Mouse (Mus musculus) forebrain, embryonic 14.5 days (tissue): Measurements from ENCODE around the gene Tspan18. TPM values are rescaled to one million over a fixed set of nuclear protein-coding genes. Genes with fewer than 3 reads are reported as not detected.

Experiments
- ATAC-seq: fragments of 200-750 bp; cut with Nextera tagmentation; 2 replicates; pipeline ENCODE4 v1.8.0; 2017; ENCODE audit warnings: mild to moderate bottlenecking, moderate library complexity
- DNase-seq: peaks from one replicate; pipeline ENCODE4 v3.0.0-alpha.2; 2015; ENCODE audit warnings: low spot score
- H3K27ac ChIP-seq: fragments of 300-500 bp; sonication (generic); 2 replicates; pipeline ENCODE4 v1.5.1; 2014; ENCODE audit warnings: low read depth, mild to moderate bottlenecking, control low read depth, low read length, moderate library complexity
- H3K27me3 ChIP-seq: fragments of 300-500 bp; sonication (generic); replicated peaks from 2 replicates; pipeline ENCODE4 v1.6.1; 2014; ENCODE audit warnings: low read length, control low read depth, mixed read lengths; ENCODE audit not compliant: control insufficient read depth, insufficient read depth
- H3K36me3 ChIP-seq: fragments of 300-500 bp; sonication (generic); 2 replicates; pipeline ENCODE4 v1.6.1; 2014; ENCODE audit warnings: low read length, control low read depth; ENCODE audit not compliant: control insufficient read depth, insufficient read depth
- H3K4me1 ChIP-seq: fragments of 300-500 bp; sonication (generic); 2 replicates; pipeline ENCODE4 v1.6.1; 2014; ENCODE audit warnings: antibody characterized with exemption, low read length, control low read depth; ENCODE audit not compliant: control insufficient read depth, insufficient read depth
- H3K4me2 ChIP-seq: fragments of 300-500 bp; sonication (generic); 2 replicates; pipeline ENCODE4 v1.6.1; 2014; ENCODE audit warnings: mild to moderate bottlenecking, control low read depth, low read length
- H3K4me3 ChIP-seq: fragments of 300-500 bp; sonication (generic); 2 replicates; pipeline ENCODE4 v1.5.1; 2014; ENCODE audit warnings: low read depth, low read length, control low read depth
- H3K9ac ChIP-seq: fragments of 300-500 bp; sonication (generic); 2 replicates; pipeline ENCODE4 v1.6.1; 2014; ENCODE audit warnings: mild to moderate bottlenecking, low read length, control low read depth, moderate library complexity
- H3K9me3 ChIP-seq: fragments of 300-500 bp; sonication (generic); replicated peaks from 2 replicates; pipeline ENCODE4 v1.6.1; 2016; ENCODE audit warnings: low read length, control low read depth, mixed read lengths; ENCODE audit not compliant: control insufficient read depth
- WGBS: fragments of 180-500 bp; shearing (Covaris S2); extraction: QIAGEN DNeasy Blood & Tissue Kit; methylation state at CpG from one replicate; pipeline ENCODE4 v1.1.7; 2014; 5-methylcytosine and 5-hydroxymethylcytosine counted together
- polyA plus RNA-seq: library from polyadenylated mRNA; unstranded; fragments of >200 nt; fragmentation: Nextera tagmentation; extraction: Ambion mirVana; gene quantifications from 2 replicates; pipeline ENCODE4 v1.2.1, GENCODE M21; 2014

Gene Tspan18
- polyA plus RNA-seq, 1 experiment from 2014 or later: 15.6 TPM

DNA sequence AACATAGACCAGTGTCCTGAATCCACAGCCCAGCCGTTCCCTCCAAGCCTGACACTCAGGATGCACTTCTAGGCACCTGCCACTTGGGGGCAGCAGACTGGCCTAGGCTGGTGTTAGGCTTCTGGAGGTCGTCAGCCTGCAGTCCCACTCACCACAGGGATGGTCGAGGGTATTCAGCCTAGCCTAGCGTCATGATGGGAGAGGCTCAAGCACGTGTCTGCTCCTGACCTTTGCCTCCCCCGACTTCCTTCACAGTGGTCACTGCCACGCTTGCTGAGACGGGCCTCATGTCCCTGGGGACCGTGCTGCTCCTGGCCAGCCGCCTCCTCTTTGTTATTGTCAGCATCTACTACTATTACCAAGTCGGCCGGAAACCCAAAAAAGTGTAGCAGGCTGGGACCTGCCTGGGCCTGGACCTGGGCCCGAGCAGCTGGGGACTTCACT lies 134.8 kb downstream of the Tspan18 start:
- Histone ChIP-seq H3K36me3 (peaks cover 68% of the 10 kb centered on the region), H3K9me3 (no peaks in the 10 kb centered on the region), H3K9ac (no peak overlapping the region), H3K4me2 (no peak overlapping the region), H3K27ac (no peak overlapping the region), H3K4me1 (no peaks in the 10 kb centered on the region), H3K27me3 (no peaks in the 10 kb centered on the region), H3K4me3 (no peak overlapping the region)
- DNase-seq (peak; percentile 67), ATAC-seq (peak; percentile 55)
- WGBS: 46% methylated on average over 13 of the region's 13 CpGs

DNA sequence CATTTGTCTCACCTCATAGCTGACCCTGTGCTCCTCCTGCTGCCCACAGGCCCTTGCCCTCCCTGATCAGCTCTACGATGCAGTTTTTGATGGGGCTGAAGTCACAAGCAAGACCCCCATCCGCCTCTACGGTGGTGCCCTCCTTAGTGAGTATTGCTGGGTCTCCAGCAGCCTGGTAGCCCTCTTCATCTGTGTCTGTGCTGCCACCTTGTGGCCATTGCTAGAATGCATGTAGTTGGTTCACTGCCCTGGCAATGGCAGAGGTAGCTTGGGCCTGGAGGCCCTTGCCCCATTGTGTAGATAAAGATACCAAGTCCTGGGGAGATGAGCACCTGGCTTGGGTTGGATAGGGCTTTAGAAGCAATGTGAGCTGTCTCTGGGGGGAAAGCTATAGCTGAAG lies 135.5 kb downstream of the Tspan18 start:
- ATAC-seq: peak; percentile 76
- 29% methylated on average over 3 of the region's 3 CpGs for WGBS
- no peak overlapping the region; the same call in 1 of the 2 replicates for H3K27ac ChIP-seq

DNA sequence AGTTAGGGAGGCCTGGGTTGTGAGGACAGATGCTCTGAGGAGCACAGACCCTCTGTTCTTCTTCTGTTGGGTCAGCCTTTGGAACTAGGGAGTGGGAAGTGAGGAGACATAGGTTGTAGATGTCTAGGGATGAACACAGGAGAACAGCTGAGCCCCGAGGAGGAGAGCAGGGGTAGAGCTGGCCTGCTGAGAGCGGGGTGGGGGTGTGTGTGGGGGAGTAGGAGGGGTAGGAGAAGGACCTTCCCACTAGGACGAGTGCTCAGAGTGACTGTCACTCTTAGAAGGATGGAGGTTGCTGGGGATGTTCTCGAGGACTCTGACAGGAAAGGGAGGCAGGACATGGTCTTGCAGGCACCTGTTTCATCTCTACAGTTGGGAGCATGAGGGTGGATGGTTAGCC lies 140.5 kb downstream of the Tspan18 start:
- H3K9me3 ChIP-seq: no peaks in the 10 kb centered on the region
- no peak overlapping the region for H3K4me2 ChIP-seq
- WGBS: 65% methylated on average over 4 of the region's 4 CpGs
- no peak overlapping the region for H3K4me3 ChIP-seq
- H3K9ac ChIP-seq: no peak overlapping the region
- no peak for DNase-seq
- H3K4me1 ChIP-seq: peaks cover 34% of the 10 kb centered on the region
- no peak overlapping the region for H3K27ac ChIP-seq
- ATAC-seq: no peak
- no peaks in the 10 kb centered on the region for H3K27me3 ChIP-seq
- H3K36me3 ChIP-seq: peaks cover 19% of the 10 kb centered on the region

More for the DNA sequence above, 135.5 kb downstream of the Tspan18 start:
- DNase-seq: peak; percentile 93
- H3K4me3 ChIP-seq: no peak overlapping the region
- H3K4me2 ChIP-seq: no peak overlapping the region
- no peak overlapping the region for H3K9ac ChIP-seq
- H3K36me3 ChIP-seq: peaks cover 60% of the 10 kb centered on the region
- H3K4me1 ChIP-seq: no peaks in the 10 kb centered on the region
- H3K9me3 ChIP-seq: no peaks in the 10 kb centered on the region
- no peaks in the 10 kb centered on the region for H3K27me3 ChIP-seq

DNA sequence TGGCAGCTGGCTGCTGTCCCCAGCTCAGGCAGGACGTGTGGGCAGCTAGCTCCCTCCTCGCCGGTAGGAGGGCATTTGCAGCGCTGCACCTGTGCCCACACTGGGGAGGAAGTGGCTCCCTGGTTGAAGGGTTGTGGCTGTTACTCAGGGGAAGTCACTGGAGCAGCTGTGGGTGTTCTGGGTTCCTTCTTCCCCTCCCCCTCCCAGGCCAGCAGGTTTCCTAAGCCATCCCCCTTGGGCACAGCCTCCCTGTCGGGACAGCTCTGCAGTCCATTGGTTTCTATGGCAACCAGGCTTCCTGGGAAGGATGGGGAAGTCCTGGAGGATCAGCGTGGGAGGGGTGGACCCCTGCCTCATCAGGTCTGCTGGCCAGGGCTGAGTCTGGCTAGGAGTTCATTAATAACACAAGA lies 141.6 kb downstream of the Tspan18 start:
- Histone ChIP-seq H3K4me1 (peaks cover 34% of the 10 kb centered on the region), H3K4me2 (peak overlapping the region; percentile 81), H3K4me3 (no peak overlapping the region), H3K9ac (peak overlapping the region; percentile 36; the same call in 1 of the 2 replicates), H3K27me3 (no peaks in the 10 kb centered on the region), H3K36me3 (peaks cover 11% of the 10 kb centered on the region), H3K27ac (no peak overlapping the region), H3K9me3 (no peaks in the 10 kb centered on the region)
- peak; percentile 8; the same call in 1 of the 2 replicates for ATAC-seq
- DNase-seq: peak; percentile 61
- WGBS: 6% methylated on average over 6 of the region's 6 CpGs

DNA sequence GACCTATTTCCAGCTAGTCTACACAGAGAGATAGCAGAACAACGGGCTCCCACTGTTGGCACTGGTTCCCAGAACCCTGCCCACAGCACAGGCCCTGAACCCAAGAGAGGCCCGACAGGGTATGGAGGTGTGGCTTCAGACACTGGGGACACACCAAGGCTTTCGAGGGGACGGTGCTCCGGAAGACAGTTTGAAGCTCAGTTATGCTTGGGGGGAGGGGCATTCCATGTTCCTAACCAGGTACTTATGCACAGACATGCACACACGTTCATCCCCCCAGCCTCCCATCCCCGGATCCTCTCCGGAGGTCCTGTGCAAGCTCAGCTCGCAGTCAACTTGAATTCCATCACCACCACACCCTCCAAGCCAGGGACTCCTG lies 142.1 kb downstream of the Tspan18 start:
- H3K9ac ChIP-seq: peak overlapping the region; percentile 41; the same call in 1 of the 2 replicates
- H3K4me3 ChIP-seq: no peak overlapping the region
- peaks cover 6% of the 10 kb centered on the region; the same call in 1 of the 2 replicates for H3K36me3 ChIP-seq
- H3K4me2 ChIP-seq: peak overlapping the region; percentile 81
- H3K27me3 ChIP-seq: no peaks in the 10 kb centered on the region
- no peaks in the 10 kb centered on the region for H3K9me3 ChIP-seq
- 50% methylated on average over 9 of the region's 9 CpGs for WGBS
- ATAC-seq (no peak), DNase-seq (no peak)
- no peak overlapping the region for H3K27ac ChIP-seq
- peaks cover 34% of the 10 kb centered on the region for H3K4me1 ChIP-seq

DNA sequence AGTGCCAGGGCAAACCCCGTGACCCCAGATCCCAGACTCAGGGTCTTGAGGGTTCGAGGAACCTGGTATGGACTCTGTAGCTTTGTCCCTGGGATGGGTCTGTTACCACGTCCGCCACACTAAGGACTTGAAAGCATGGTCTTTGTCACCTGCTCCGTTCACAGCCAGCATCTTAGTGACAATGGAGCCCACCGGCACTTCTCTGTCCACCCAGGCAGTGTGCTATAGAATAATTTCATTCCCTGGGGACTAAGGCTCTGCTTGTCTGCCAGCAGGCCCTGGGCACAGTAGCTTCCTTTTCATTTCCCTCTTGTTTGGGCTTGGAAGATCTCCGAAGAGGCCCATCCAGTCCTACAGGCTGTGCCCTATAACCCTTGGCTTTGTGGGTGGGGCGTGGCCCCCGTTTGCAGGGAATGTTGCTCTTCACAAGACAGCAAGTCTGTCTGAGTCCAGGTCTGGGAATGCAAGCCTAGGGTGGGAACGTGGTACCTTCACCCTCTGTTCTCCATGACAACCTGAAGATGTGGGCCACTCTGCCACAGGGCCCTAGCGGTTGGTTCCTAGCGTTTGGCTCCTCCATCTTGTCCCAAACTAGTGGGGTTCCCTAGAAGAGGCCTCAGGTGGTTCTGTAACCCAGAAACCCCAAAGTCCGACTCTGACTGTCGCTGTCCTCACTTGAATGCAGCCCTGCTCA lies 142.7 kb downstream of the Tspan18 start:
- H3K27me3 ChIP-seq: no peaks in the 10 kb centered on the region
- H3K4me2 ChIP-seq: peak overlapping the region; percentile 81
- peak overlapping the region; percentile 41 for H3K9ac ChIP-seq
- no peaks in the 10 kb centered on the region for H3K9me3 ChIP-seq
- H3K4me1 ChIP-seq: peaks cover 34% of the 10 kb centered on the region
- H3K27ac ChIP-seq: no peak overlapping the region
- no peak for ATAC-seq
- WGBS: 71% methylated on average over 14 of the region's 14 CpGs
- H3K4me3 ChIP-seq: peak overlapping the region; percentile 0; the same call in 1 of the 2 replicates
- 0 out of 2 replicates have a peak, but pooled peaks cover 4% of the 10 kb centered on the region for H3K36me3 ChIP-seq
- DNase-seq: no peak

DNA sequence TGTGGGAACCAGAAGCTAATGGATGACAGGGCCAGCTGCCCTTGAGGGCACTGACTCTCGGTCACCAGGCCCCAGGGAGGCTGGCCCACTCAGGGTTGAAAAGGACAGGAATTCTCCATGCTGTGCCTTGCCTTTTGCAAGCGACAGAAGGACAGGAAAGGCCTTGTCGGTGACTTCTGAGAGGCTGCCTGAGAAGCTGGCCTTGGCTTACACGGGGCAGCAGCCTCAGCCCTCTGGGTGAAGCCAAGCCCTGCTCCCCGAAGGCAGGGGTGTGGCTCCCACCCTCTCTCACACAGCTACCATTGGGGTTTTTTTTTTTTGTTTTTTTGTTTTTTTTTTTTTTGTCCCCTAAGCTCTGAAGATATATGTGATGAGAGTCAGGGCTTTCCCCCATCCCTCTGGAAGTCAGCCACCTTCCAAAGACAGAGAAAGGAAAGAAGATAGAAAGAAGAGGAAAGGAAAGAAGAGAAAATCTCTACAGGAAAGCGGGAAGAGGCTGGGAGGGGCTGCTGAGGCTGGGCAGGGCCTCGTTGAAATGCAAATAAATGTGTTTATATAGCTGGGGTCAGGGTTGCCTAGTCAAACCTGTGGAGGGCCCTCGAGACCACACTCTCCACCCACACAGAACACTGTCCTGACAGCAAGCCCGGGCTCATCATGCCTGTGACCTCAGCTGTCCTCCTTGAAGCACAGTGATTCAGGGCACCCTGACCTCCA lies 143.4 kb downstream of the Tspan18 start:
- Histone ChIP-seq H3K27me3 (no peaks in the 10 kb centered on the region), H3K9me3 (no peaks in the 10 kb centered on the region), H3K4me3 (peak overlapping the region; percentile 0; the same call in 1 of the 2 replicates), H3K36me3 (0 out of 2 replicates have a peak, but pooled peaks cover 4% of the 10 kb centered on the region), H3K4me1 (peaks cover 34% of the 10 kb centered on the region), H3K9ac (peak overlapping the region; percentile 41), H3K4me2 (peak overlapping the region; percentile 81), H3K27ac (no peak overlapping the region)
- no peak for DNase-seq
- 21% methylated on average over 9 of the region's 9 CpGs for WGBS
- no peak for ATAC-seq

DNA sequence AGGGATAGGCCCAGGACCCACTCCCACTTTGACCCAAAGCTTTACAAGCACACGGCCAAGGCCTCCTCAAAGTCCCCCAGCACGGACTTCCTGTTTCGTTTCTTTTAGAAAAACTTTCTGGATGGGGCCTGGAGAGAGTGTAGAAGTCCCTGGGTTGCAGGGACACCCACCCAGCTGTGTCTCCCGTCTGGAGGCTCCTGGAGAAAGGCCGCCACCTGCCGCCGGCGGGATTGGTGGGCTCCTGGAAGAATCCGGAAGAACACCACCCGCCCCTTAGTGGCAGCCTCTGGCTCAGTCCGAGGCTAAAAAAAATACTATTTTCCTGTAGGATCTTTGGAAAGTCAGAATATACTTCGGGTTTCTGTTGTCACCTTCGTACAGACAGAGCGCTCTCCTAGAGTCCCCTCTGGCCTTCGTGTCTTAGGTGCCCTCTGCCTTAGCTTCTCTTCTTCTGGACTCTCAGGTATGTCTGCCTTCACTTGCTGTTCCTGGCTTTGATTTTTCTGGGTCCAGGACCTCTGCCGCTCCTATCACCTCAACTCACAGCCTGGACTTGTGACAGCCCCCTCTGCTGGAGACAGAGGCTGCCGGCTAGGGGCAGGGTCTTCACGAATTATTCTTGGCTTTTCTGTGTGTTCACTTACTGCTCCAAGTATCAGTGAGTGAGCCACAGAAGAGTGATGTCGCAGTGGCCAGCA lies 145.4 kb downstream of the Tspan18 start:
- Histone ChIP-seq H3K4me1 (peaks cover 34% of the 10 kb centered on the region), H3K9ac (peak overlapping the region; percentile 92), H3K9me3 (no peaks in the 10 kb centered on the region), H3K36me3 (no peaks in the 10 kb centered on the region), H3K27ac (peak overlapping the region; percentile 90), H3K27me3 (no peaks in the 10 kb centered on the region), H3K4me2 (peak overlapping the region; percentile 81), H3K4me3 (peak overlapping the region; percentile 90)
- WGBS: 9% methylated on average over 19 of the region's 19 CpGs
- ATAC-seq: peak; percentile 33
- peak; percentile 77 for DNase-seq
